Mouse (Mus musculus) hindbrain, embryonic 11.5 days (tissue): ENCODE measurements around the gene Sptb. TPM values are rescaled to one million over a fixed set of nuclear protein-coding genes. Genes with fewer than 3 reads are reported as not detected.

Experiments used
- ATAC-seq: fragments of 200-750 bp; cut with Nextera tagmentation; 2 replicates; pipeline ENCODE4 v1.8.0; 2017; ENCODE audit warnings: mild to moderate bottlenecking, moderate TSS enrichment, moderate library complexity; ENCODE audit not compliant: low FRiP score
- DNase-seq: peaks from one replicate; pipeline ENCODE4 v3.0.0-alpha.2; 2015; ENCODE audit warnings: low spot score
- H3K27ac ChIP-seq: fragments of 300-500 bp; sonication (generic); 2 replicates; pipeline ENCODE4 v1.5.1; 2014; ENCODE audit warnings: mild to moderate bottlenecking, low read depth, low read length
- H3K27me3 ChIP-seq: fragments of 300-500 bp; sonication (generic); 2 replicates; pipeline ENCODE4 v1.6.1; 2014; ENCODE audit warnings: mild to moderate bottlenecking, low read length, moderate library complexity, mixed read lengths; ENCODE audit not compliant: control insufficient read depth, insufficient read depth
- H3K36me3 ChIP-seq: fragments of 300-500 bp; sonication (generic); 2 replicates; pipeline ENCODE4 v1.6.1; 2014; ENCODE audit warnings: mild to moderate bottlenecking, low read length, moderate library complexity, mixed read lengths; ENCODE audit not compliant: control insufficient read depth, insufficient read depth
- H3K4me1 ChIP-seq: fragments of 300-500 bp; sonication (generic); replicated peaks from 2 replicates; pipeline ENCODE4 v1.6.1; 2014; ENCODE audit warnings: low read length, mixed read lengths; ENCODE audit not compliant: control insufficient read depth, insufficient read depth
- H3K4me2 ChIP-seq: fragments of 300-500 bp; sonication (generic); replicated peaks from 2 replicates; pipeline ENCODE4 v1.6.1; 2014; ENCODE audit warnings: mild to moderate bottlenecking, low read depth, low read length
- H3K4me3 ChIP-seq: fragments of 300-500 bp; sonication (generic); 2 replicates; pipeline ENCODE4 v1.5.1; 2014; ENCODE audit warnings: low read depth, low read length
- H3K9ac ChIP-seq: fragments of 300-500 bp; sonication (generic); 2 replicates; pipeline ENCODE4 v1.6.1; 2014; ENCODE audit warnings: low read depth, low read length
- H3K9me3 ChIP-seq: fragments of 300-500 bp; sonication (generic); 2 replicates; pipeline ENCODE4 v1.6.1; 2016; ENCODE audit warnings: low read length; ENCODE audit not compliant: control insufficient read depth
- WGBS: fragments of 180-500 bp; shearing (Covaris S2); extraction: QIAGEN DNeasy Blood & Tissue Kit; methylation state at CpG from one replicate; pipeline ENCODE4 v1.1.7; 2014; 5-methylcytosine and 5-hydroxymethylcytosine counted together
- polyA plus RNA-seq: library from polyadenylated mRNA; unstranded; fragments of >200 nt; fragmentation: Nextera tagmentation; extraction: Ambion mirVana; gene quantifications from 2 replicates; pipeline ENCODE4 v1.2.1, GENCODE M21; 2014

The Sptb gene
- polyA plus RNA-seq, 1 experiment from 2014 or later = 3.6 TPM

GRCm38 (mm10) chr12:76681937-76682336 is 28.4 kb downstream of the Sptb start:
- Histone ChIP-seq H3K4me3 (no peak overlapping the region), H3K4me1 (no peaks in the 10 kb centered on the region), H3K9me3 (no peaks in the 10 kb centered on the region), H3K9ac (no peak overlapping the region), H3K27me3 (no peaks in the 10 kb centered on the region), H3K4me2 (no peak overlapping the region), H3K36me3 (no peaks in the 10 kb centered on the region), H3K27ac (no peak overlapping the region)
- DNase-seq = no peak
- no peak for ATAC-seq

- H3K27me3 ChIP-seq = no peaks in the 10 kb centered on the region
- ATAC-seq (no peak), DNase-seq (no peak)
- no peaks in the 10 kb centered on the region for H3K36me3 ChIP-seq
- no peak overlapping the region for H3K27ac ChIP-seq
- H3K4me1 ChIP-seq = no peaks in the 10 kb centered on the region
- no peak overlapping the region for H3K9ac ChIP-seq
- WGBS = 70% methylated on average over 7 of the region's 7 CpGs
- H3K4me2 ChIP-seq = no peak overlapping the region
- H3K9me3 ChIP-seq = no peaks in the 10 kb centered on the region
- no peak overlapping the region for H3K4me3 ChIP-seq
These were observed 33.3 kb downstream of the Sptb start for GRCm38 (mm10) chr12:76677068-76677467.

GRCm38 (mm10) chr12:76676477-76676876 is 33.9 kb downstream of the Sptb start:
- ATAC-seq = no peak
- H3K4me1 ChIP-seq = no peaks in the 10 kb centered on the region
- no peaks in the 10 kb centered on the region for H3K9me3 ChIP-seq
- no peaks in the 10 kb centered on the region for H3K36me3 ChIP-seq
- no peak overlapping the region for H3K27ac ChIP-seq
- H3K9ac ChIP-seq = no peak overlapping the region
- H3K4me2 ChIP-seq = no peak overlapping the region
- no peaks in the 10 kb centered on the region for H3K27me3 ChIP-seq
- 85% methylated on average over 22 of the region's 22 CpGs for WGBS
- no peak for DNase-seq
- no peak overlapping the region for H3K4me3 ChIP-seq

GRCm38 (mm10) chr12:76675364-76675763 is 35.0 kb downstream of the Sptb start:
- Histone ChIP-seq H3K4me1 (no peaks in the 10 kb centered on the region), H3K27me3 (no peaks in the 10 kb centered on the region), H3K4me3 (no peak overlapping the region), H3K9ac (no peak overlapping the region), H3K4me2 (no peak overlapping the region), H3K27ac (no peak overlapping the region), H3K9me3 (no peaks in the 10 kb centered on the region), H3K36me3 (no peaks in the 10 kb centered on the region)
- DNase-seq = no peak
- ATAC-seq = no peak
- 52% methylated on average over 5 of the region's 5 CpGs for WGBS

- Histone ChIP-seq H3K4me2 (no peak overlapping the region), H3K4me3 (no peak overlapping the region), H3K27ac (peak overlapping the region; percentile 30; the same call in 1 of the 2 replicates), H3K4me1 (no peaks in the 10 kb centered on the region), H3K9ac (no peak overlapping the region), H3K36me3 (no peaks in the 10 kb centered on the region), H3K27me3 (no peaks in the 10 kb centered on the region), H3K9me3 (no peaks in the 10 kb centered on the region)
- DNase-seq (no peak), ATAC-seq (no peak; the same call in 1 of the 2 replicates)
- 83% methylated on average over 12 of the region's 12 CpGs for WGBS
These were observed 36.5 kb downstream of the Sptb start for GRCm38 (mm10) chr12:76673794-76674222.

GRCm38 (mm10) chr12:76672008-76672407 is 38.3 kb downstream of the Sptb start:
- no peaks in the 10 kb centered on the region for H3K4me1 ChIP-seq
- WGBS = 91% methylated on average over 8 of the region's 8 CpGs
- H3K36me3 ChIP-seq = no peaks in the 10 kb centered on the region
- no peak overlapping the region for H3K4me3 ChIP-seq
- ATAC-seq (no peak), DNase-seq (no peak)
- H3K9ac ChIP-seq = no peak overlapping the region
- H3K27me3 ChIP-seq = no peaks in the 10 kb centered on the region
- no peaks in the 10 kb centered on the region for H3K9me3 ChIP-seq
- H3K4me2 ChIP-seq = no peak overlapping the region
- no peak overlapping the region for H3K27ac ChIP-seq

- 65% methylated on average over 13 of the region's 13 CpGs for WGBS
These were observed 39.7 kb downstream of the Sptb start for GRCm38 (mm10) chr12:76670533-76671086.

GRCm38 (mm10) chr12:76669956-76670530 is 40.3 kb downstream of the Sptb start:
- Histone ChIP-seq H3K9me3 (no peaks in the 10 kb centered on the region), H3K4me3 (no peak overlapping the region), H3K4me1 (no peaks in the 10 kb centered on the region), H3K36me3 (no peaks in the 10 kb centered on the region), H3K27me3 (no peaks in the 10 kb centered on the region), H3K9ac (no peak overlapping the region), H3K4me2 (no peak overlapping the region), H3K27ac (no peak overlapping the region)
- DNase-seq (no peak), ATAC-seq (no peak)
- WGBS = 46% methylated on average over 5 of the region's 5 CpGs

More at GRCm38 (mm10) chr12:76670533-76671086, 39.7 kb downstream of the Sptb start:
- DNase-seq (no peak), ATAC-seq (no peak)
- H3K9ac ChIP-seq = no peak overlapping the region
- no peaks in the 10 kb centered on the region for H3K36me3 ChIP-seq
- H3K27ac ChIP-seq = no peak overlapping the region
- no peaks in the 10 kb centered on the region for H3K4me1 ChIP-seq
- no peaks in the 10 kb centered on the region for H3K27me3 ChIP-seq
- H3K9me3 ChIP-seq = no peaks in the 10 kb centered on the region
- no peak overlapping the region for H3K4me2 ChIP-seq
- no peak overlapping the region for H3K4me3 ChIP-seq

GRCm38 (mm10) chr12:76668654-76669419 is 41.5 kb downstream of the Sptb start:
- no peak for ATAC-seq
- H3K4me2 ChIP-seq = no peak overlapping the region
- no peak overlapping the region for H3K9ac ChIP-seq
- no peaks in the 10 kb centered on the region for H3K27me3 ChIP-seq
- H3K27ac ChIP-seq = no peak overlapping the region
- H3K4me1 ChIP-seq = no peaks in the 10 kb centered on the region
- H3K4me3 ChIP-seq = no peak overlapping the region
- H3K36me3 ChIP-seq = no peaks in the 10 kb centered on the region
- DNase-seq = no peak
- 83% methylated on average over 7 of the region's 7 CpGs for whole genome bisulfite sequencing
- no peaks in the 10 kb centered on the region for H3K9me3 ChIP-seq
